Mouse (Mus musculus): ENCODE measurements around the gene Epop.
"Not testable (repeated sequence)": the region's sequence is repeated elsewhere in the genome, so short reads cannot be mapped to it uniquely, and the experiment has no call there.

The Epop gene

GRCm38 (mm10) chr11:97660734-97661647, 31.5 kb upstream of the Epop start:
- no peak for DNase-seq (ENCODE audit: low spot score)

- peak; percentile 80 for DNase-seq (ENCODE audit: low spot score)
Measured at GRCm38 (mm10) chr11:97659990-97660714, 30.6 kb upstream of the Epop start.

- DNase-seq (ENCODE audit: low spot score) = no peak
Measured at GRCm38 (mm10) chr11:97659267-97659989, 29.9 kb upstream of the Epop start.

GRCm38 (mm10) chr11:97658751-97659266, 29.3 kb upstream of the Epop start:
- DNase-seq (ENCODE audit: low spot score) = no peak

GRCm38 (mm10) chr11:97657967-97658366, 28.5 kb upstream of the Epop start:
- not testable (repeated sequence) for DNase-seq (ENCODE audit: low spot score)

- DNase-seq (ENCODE audit: low spot score) = no peak
Measured at GRCm38 (mm10) chr11:97657184-97657945, 27.9 kb upstream of the Epop start.

GRCm38 (mm10) chr11:97656269-97656971, 26.9 kb upstream of the Epop start:
- DNase-seq (ENCODE audit: low spot score) = no peak

GRCm38 (mm10) chr11:97654210-97654609, 24.7 kb upstream of the Epop start:
- DNase-seq (ENCODE audit: low spot score) = no peak

- DNase-seq (ENCODE audit: low spot score) = not testable (repeated sequence)
Measured at GRCm38 (mm10) chr11:97653376-97653775, 23.9 kb upstream of the Epop start.

- no peak for DNase-seq (ENCODE audit: low spot score)
Measured at GRCm38 (mm10) chr11:97650341-97650740, 20.8 kb upstream of the Epop start.

GRCm38 (mm10) chr11:97648541-97648940, 19.0 kb upstream of the Epop start:
- not testable (repeated sequence) for DNase-seq (ENCODE audit: low spot score)

GRCm38 (mm10) chr11:97644834-97645233, 15.3 kb upstream of the Epop start:
- peak; percentile 77 for DNase-seq (ENCODE audit: low spot score)

GRCm38 (mm10) chr11:97643380-97644055, 14.0 kb upstream of the Epop start:
- DNase-seq (ENCODE audit: low spot score) = no peak

GRCm38 (mm10) chr11:97642746-97643145, 13.2 kb upstream of the Epop start:
- DNase-seq (ENCODE audit: low spot score) = no peak

- DNase-seq (ENCODE audit: low spot score) = no peak
Measured at GRCm38 (mm10) chr11:97641668-97642067, 12.2 kb upstream of the Epop start.

- DNase-seq (ENCODE audit: low spot score) = no peak
Measured at GRCm38 (mm10) chr11:97635468-97636019, 6.0 kb upstream of the Epop start.

- DNase-seq (ENCODE audit: low spot score) = not testable (repeated sequence)
Measured at GRCm38 (mm10) chr11:97632440-97632839, 2.9 kb upstream of the Epop start.

GRCm38 (mm10) chr11:97631938-97632337, 2.4 kb upstream of the Epop start:
- DNase-seq (ENCODE audit: low spot score) = peak; percentile 91

GRCm38 (mm10) chr11:97631500-97631899, 2.0 kb upstream of the Epop start:
- no peak for DNase-seq (ENCODE audit: low spot score)

GRCm38 (mm10) chr11:97631046-97631445, 1.5 kb upstream of the Epop start:
- DNase-seq (ENCODE audit: low spot score) = no peak
